Mouse (Mus musculus): ENCODE measurements around the gene Nfatc3.

GRCm38 (mm10) chr8:106165460-106165859 is 106.8 kb downstream of the Nfatc3 start:
- TF ChIP-seq CTCF (IDR thresholded peaks at IDR 0.05; ENCODE audit: borderline replicate concordance, insufficient read depth, low read depth, low read length) (peak; percentile 78; the same call in 1 of the 2 replicates), POLR2A (IDR thresholded peaks at IDR 0.05; ENCODE audit: borderline replicate concordance, insufficient read depth, low read length) (no peak)
